In the genomic region with DNA sequence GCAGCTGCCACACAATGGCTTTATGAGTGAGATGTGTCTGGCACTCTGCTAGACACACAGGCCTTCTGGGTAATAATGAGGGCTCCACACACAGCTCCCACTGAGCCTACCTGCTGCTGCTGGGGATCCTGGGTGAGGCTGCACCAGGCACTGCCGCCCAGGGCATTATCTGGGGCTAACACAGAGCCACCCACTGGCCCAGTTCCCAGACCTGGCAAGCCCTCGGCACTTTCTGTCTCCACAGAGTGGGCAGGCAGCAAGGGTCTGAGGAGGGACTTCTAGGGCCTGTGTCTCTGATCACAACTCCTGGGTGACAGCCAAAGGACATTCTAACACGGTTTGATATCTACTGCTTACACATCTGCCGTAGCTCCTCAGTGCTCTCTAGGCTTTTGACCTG, we compare ENCODE assay signal across 9 mouse cellular contexts. TPM values are rescaled to one million over a fixed set of nuclear protein-coding genes. Genes with fewer than 3 reads are reported as not detected.
DNase-seq lines count a peak whose midpoint lies in the region; ATAC-seq and TF ChIP-seq lines count a peak whose summit lies in the region.
"Had no signal": no experiment of that assay in that cellular context is flagged by ENCODE, and none has a peak within 500 bp of the region (broad histone marks: within the 10 kb centered on the region; RNA-seq: fewer than 3 reads in every experiment).

No protein-coding gene starts in this region.

- H3K4me2 ChIP-seq in liver, postnatal 0 days (ENCODE audit: low read depth, low read length) = peak overlapping the region; percentile 33
- no peak overlapping the region for H3K4me2 ChIP-seq in liver, embryonic 11.5 days
- no peak overlapping the region for H3K4me2 ChIP-seq in hindbrain, postnatal 0 days (ENCODE audit: low read depth, low read length)
- H3K4me2 ChIP-seq in kidney, embryonic 16.5 days (replicated peaks; ENCODE audit: low read depth, low read length) = no peak overlapping the region

- H3K4me1 ChIP-seq in liver, postnatal 0 days (ENCODE audit: insufficient read depth) = peaks cover 39% of the 10 kb centered on the region
- peaks cover 4% of the 10 kb centered on the region; the same call in 1 of the 2 replicates for H3K4me1 ChIP-seq in liver, embryonic 11.5 days (replicated peaks; ENCODE audit: control insufficient read depth, insufficient read depth, low read length)
- H3K4me1 ChIP-seq in hindbrain, postnatal 0 days (ENCODE audit: insufficient read depth, low read length) = peaks cover 38% of the 10 kb centered on the region
- no peaks in the 10 kb centered on the region for H3K4me1 ChIP-seq in kidney, embryonic 16.5 days (ENCODE audit: insufficient read depth, low read length)
- peaks cover 35% of the 10 kb centered on the region for H3K4me1 ChIP-seq in limb, embryonic 10.5 days

- no peak overlapping the region for H3K9ac ChIP-seq in liver, postnatal 0 days (replicated peaks)
- H3K9ac ChIP-seq in liver, embryonic 11.5 days (ENCODE audit: low read depth, low read length) = no peak overlapping the region
- H3K9ac ChIP-seq in hindbrain, postnatal 0 days (replicated peaks; ENCODE audit: low read length) = no peak overlapping the region
- no peak overlapping the region for H3K9ac ChIP-seq in kidney, embryonic 16.5 days (replicated peaks; ENCODE audit: low read length)

- no peaks in the 10 kb centered on the region for H3K27me3 ChIP-seq in liver, postnatal 0 days (ENCODE audit: insufficient read depth, low read length)
- H3K27me3 ChIP-seq in liver, embryonic 11.5 days (replicated peaks; ENCODE audit: control insufficient read depth, insufficient read depth, low read length) = peaks cover 5% of the 10 kb centered on the region; the same call in 1 of the 2 replicates
- no peaks in the 10 kb centered on the region for H3K27me3 ChIP-seq in hindbrain, postnatal 0 days (ENCODE audit: insufficient read depth, low read length)
- H3K27me3 ChIP-seq in kidney, embryonic 16.5 days (ENCODE audit: insufficient read depth, low read length) = no peaks in the 10 kb centered on the region
- H3K27me3 ChIP-seq in limb, embryonic 10.5 days (ENCODE audit: low read depth, poor library complexity, severe bottlenecking) = peaks cover 62% of the 10 kb centered on the region

- WGBS in liver, postnatal 0 days (ENCODE audit: insufficient replicate concordance) = 48% methylated on average over 4 of the region's 4 CpGs
- 68% methylated on average over 4 of the region's 4 CpGs for WGBS in liver, embryonic 11.5 days
- 17% methylated on average over 4 of the region's 4 CpGs for WGBS in hindbrain, postnatal 0 days
- 69% methylated on average over 4 of the region's 4 CpGs for WGBS in kidney, embryonic 16.5 days
- 73% methylated on average over 4 of the region's 4 CpGs for WGBS in limb, embryonic 10.5 days

- peak; percentile 83 for ATAC-seq in liver, postnatal 0 days
- no peak for ATAC-seq in liver, embryonic 11.5 days (replicated peaks; ENCODE audit: low FRiP score)
- peak; percentile 77 for ATAC-seq in erythroblast, adult 5-6 weeks (replicated peaks; ENCODE audit: low FRiP score, poor library complexity, severe bottlenecking)
- peak; percentile 18; the same call in 1 of the 2 replicates for ATAC-seq in hindbrain, postnatal 0 days
- ATAC-seq in kidney, embryonic 16.5 days (ENCODE audit: low FRiP score, low TSS enrichment) = no peak

- H3K9me3 ChIP-seq in liver, postnatal 0 days (ENCODE audit: low read length) = no peaks in the 10 kb centered on the region
- H3K9me3 ChIP-seq in liver, embryonic 11.5 days (ENCODE audit: control insufficient read depth, low read length) = no peaks in the 10 kb centered on the region
- no peaks in the 10 kb centered on the region for H3K9me3 ChIP-seq in hindbrain, postnatal 0 days (ENCODE audit: low read length)
- no peaks in the 10 kb centered on the region for H3K9me3 ChIP-seq in kidney, embryonic 16.5 days (ENCODE audit: low read length)
- H3K9me3 ChIP-seq in limb, embryonic 10.5 days (replicated peaks) = no peaks in the 10 kb centered on the region

- no peak overlapping the region for H3K4me3 ChIP-seq in liver, postnatal 0 days (ENCODE audit: low read depth, low read length)
- H3K4me3 ChIP-seq in liver, embryonic 11.5 days (ENCODE audit: low read depth, low read length) = no peak overlapping the region
- no peak overlapping the region for H3K4me3 ChIP-seq in hindbrain, postnatal 0 days (ENCODE audit: low read length)
- H3K4me3 ChIP-seq in kidney, embryonic 16.5 days (ENCODE audit: low read length) = no peak overlapping the region
- no peak overlapping the region for H3K4me3 ChIP-seq in limb, embryonic 10.5 days

- DNase-seq in liver, postnatal 0 days = peak; percentile 76
- DNase-seq in liver, embryonic 11.5 days (ENCODE audit: low spot score) = no peak
- peak; percentile 81 for DNase-seq in hindbrain, postnatal 0 days (ENCODE audit: low spot score)
- peak; percentile 48 for DNase-seq in right cerebral cortex, postnatal 25 days
- DNase-seq in adipocyte (ENCODE audit: low spot score) = no peak
- no peak for DNase-seq in limb, embryonic 10.5 days (ENCODE audit: low spot score)
- DNase-seq: gastrocnemius, postnatal 10 days had no signal

- peaks cover 23% of the 10 kb centered on the region; the same call in 1 of the 2 replicates for H3K36me3 ChIP-seq in liver, postnatal 0 days (replicated peaks; ENCODE audit: insufficient read depth, low read length)
- no peaks in the 10 kb centered on the region for H3K36me3 ChIP-seq in liver, embryonic 11.5 days (ENCODE audit: control insufficient read depth, insufficient read depth, low read length)
- H3K36me3 ChIP-seq in hindbrain, postnatal 0 days (ENCODE audit: insufficient read depth, low read length) = peaks cover 24% of the 10 kb centered on the region
- H3K36me3 ChIP-seq in kidney, embryonic 16.5 days (ENCODE audit: insufficient read depth, low read length) = no peaks in the 10 kb centered on the region
- H3K36me3 ChIP-seq in limb, embryonic 10.5 days = no peaks in the 10 kb centered on the region

- TF ChIP-seq EP300 in liver, postnatal 0 days (IDR thresholded peaks at IDR 0.05; ENCODE audit: low read depth) = peak; percentile 85; the same call in 1 of the 2 replicates

- peak overlapping the region; percentile 74 for H3K27ac ChIP-seq in liver, postnatal 0 days (ENCODE audit: low read depth)
- H3K27ac ChIP-seq in liver, embryonic 11.5 days (ENCODE audit: low read depth, low read length) = no peak overlapping the region
- peak overlapping the region; percentile 5 for H3K27ac ChIP-seq in hindbrain, postnatal 0 days
- no peak overlapping the region for H3K27ac ChIP-seq in kidney, embryonic 16.5 days (ENCODE audit: low read length)
- no peak overlapping the region for H3K27ac ChIP-seq in limb, embryonic 10.5 days

- no peak for TF ChIP-seq CTCF in liver, postnatal 0 days (IDR thresholded peaks at IDR 0.05; ENCODE audit: low read depth)
- no peak for TF ChIP-seq CTCF in hindbrain, postnatal 0 days (IDR thresholded peaks at IDR 0.05; ENCODE audit: low read depth)

RNA-seq across cellular contexts. Expression of a gene that starts 6.3 kb away (rescaled TPM):
- polyA plus RNA-seq in liver, postnatal 0 days (2015; fragmentation: Nextera tagmentation; extraction: Ambion mirVana) = 15.3 and 16.7 TPM in 2 replicates
- 20.8 and 21.1 TPM in 2 replicates for polyA plus RNA-seq in liver, embryonic 11.5 days (2014; fragmentation: Nextera tagmentation; extraction: Ambion mirVana)
- total RNA-seq in erythroblast, adult 5-6 weeks (2015; ENCODE audit: low replicate concordance) = 20.2 and 26.5 TPM in 2 replicates
- 44.8 and 52.8 TPM in 2 replicates for total RNA-seq in erythroblast, adult 5-6 weeks (2017; ENCODE audit: low replicate concordance)
- total RNA-seq in hindbrain, postnatal 0 days (2014; rRNA removed) = 84.2 and 99.0 TPM in 2 replicates
- polyA plus RNA-seq in hindbrain, postnatal 0 days (2015; fragmentation: Nextera tagmentation; extraction: Ambion mirVana) = 62.2 and 65.8 TPM in 2 replicates
- polyA plus RNA-seq in kidney, embryonic 16.5 days (2015; fragmentation: Nextera tagmentation; extraction: Ambion mirVana) = 8.6 and 8.7 TPM in 2 replicates
- 2.2 and 4.3 TPM in 2 replicates for polyA plus RNA-seq in limb, embryonic 10.5 days (2016; fragmentation: Nextera tagmentation; extraction: Ambion mirVana)

RNA-seq across cellular contexts. Expression of a gene that starts 17.6 kb away (rescaled TPM):
- polyA plus RNA-seq in liver, postnatal 0 days (2015; fragmentation: Nextera tagmentation; extraction: Ambion mirVana) = 3.0 TPM in 2 replicates
- polyA plus RNA-seq in liver, embryonic 11.5 days (2014; fragmentation: Nextera tagmentation; extraction: Ambion mirVana) = 2.1 and 2.9 TPM in 2 replicates
- 6.1 and 16.5 TPM in 2 replicates for total RNA-seq in erythroblast, adult 5-6 weeks (2015; ENCODE audit: low replicate concordance)
- total RNA-seq in erythroblast, adult 5-6 weeks (2017; ENCODE audit: low replicate concordance) = 11.2 and 12.9 TPM in 2 replicates
- total RNA-seq in hindbrain, postnatal 0 days (2014; rRNA removed) = 0.42 and 0.50 TPM in 2 replicates
- 0.52 and 0.60 TPM in 2 replicates for polyA plus RNA-seq in hindbrain, postnatal 0 days (2015; fragmentation: Nextera tagmentation; extraction: Ambion mirVana)
- polyA plus RNA-seq in kidney, embryonic 16.5 days (2015; fragmentation: Nextera tagmentation; extraction: Ambion mirVana) = 3.3 and 4.2 TPM in 2 replicates
- 0.67 and 1.2 TPM in 2 replicates for polyA plus RNA-seq in limb, embryonic 10.5 days (2016; fragmentation: Nextera tagmentation; extraction: Ambion mirVana)

RNA-seq across cellular contexts. Expression of a gene that starts 30.2 kb away (rescaled TPM):
- 1.3 and 2.8 TPM in 2 replicates for polyA plus RNA-seq in liver, postnatal 0 days (2015; fragmentation: Nextera tagmentation; extraction: Ambion mirVana)
- 1.3 and 2.0 TPM in 2 replicates for polyA plus RNA-seq in liver, embryonic 11.5 days (2014; fragmentation: Nextera tagmentation; extraction: Ambion mirVana)
- 8.5 TPM in 1 of 2 replicates, not detected in the other for total RNA-seq in erythroblast, adult 5-6 weeks (2015; ENCODE audit: low replicate concordance)
- not detected in 2 replicates for total RNA-seq in erythroblast, adult 5-6 weeks (2017; ENCODE audit: low replicate concordance)
- total RNA-seq in hindbrain, postnatal 0 days (2014; rRNA removed) = not detected in 2 replicates
- polyA plus RNA-seq in hindbrain, postnatal 0 days (2015; fragmentation: Nextera tagmentation; extraction: Ambion mirVana) = 1.7 and 3.4 TPM in 2 replicates
- polyA plus RNA-seq in kidney, embryonic 16.5 days (2015; fragmentation: Nextera tagmentation; extraction: Ambion mirVana) = 1.3 and 7.7 TPM in 2 replicates
- polyA plus RNA-seq in limb, embryonic 10.5 days (2016; fragmentation: Nextera tagmentation; extraction: Ambion mirVana) = 0.53 and 0.76 TPM in 2 replicates

RNA-seq across cellular contexts. Expression of a gene that starts 43.1 kb away (rescaled TPM):
- polyA plus RNA-seq in liver, postnatal 0 days (2015; fragmentation: Nextera tagmentation; extraction: Ambion mirVana) = 4.3 and 4.6 TPM in 2 replicates
- 10.1 and 11.0 TPM in 2 replicates for polyA plus RNA-seq in liver, embryonic 11.5 days (2014; fragmentation: Nextera tagmentation; extraction: Ambion mirVana)
- 1.2 and 1.9 TPM in 2 replicates for total RNA-seq in erythroblast, adult 5-6 weeks (2015; ENCODE audit: low replicate concordance)
- 0.43 and 1.4 TPM in 2 replicates for total RNA-seq in erythroblast, adult 5-6 weeks (2017; ENCODE audit: low replicate concordance)
- total RNA-seq in hindbrain, postnatal 0 days (2014; rRNA removed) = 14.8 and 15.3 TPM in 2 replicates
- polyA plus RNA-seq in hindbrain, postnatal 0 days (2015; fragmentation: Nextera tagmentation; extraction: Ambion mirVana) = 7.3 and 7.4 TPM in 2 replicates
- polyA plus RNA-seq in kidney, embryonic 16.5 days (2015; fragmentation: Nextera tagmentation; extraction: Ambion mirVana) = 6.6 and 7.5 TPM in 2 replicates
- 3.7 and 4.6 TPM in 2 replicates for polyA plus RNA-seq in limb, embryonic 10.5 days (2016; fragmentation: Nextera tagmentation; extraction: Ambion mirVana)

RNA-seq across cellular contexts. Expression of a gene that starts 47.7 kb away (rescaled TPM):
- 0.25 and 0.36 TPM in 2 replicates for polyA plus RNA-seq in liver, postnatal 0 days (2015; fragmentation: Nextera tagmentation; extraction: Ambion mirVana)
- 0.41 and 0.45 TPM in 2 replicates for polyA plus RNA-seq in liver, embryonic 11.5 days (2014; fragmentation: Nextera tagmentation; extraction: Ambion mirVana)
- not detected in 2 replicates for total RNA-seq in erythroblast, adult 5-6 weeks (2015; ENCODE audit: low replicate concordance)
- total RNA-seq in erythroblast, adult 5-6 weeks (2017; ENCODE audit: low replicate concordance) = 0.17 and 2.4 TPM in 2 replicates
- total RNA-seq in hindbrain, postnatal 0 days (2014; rRNA removed) = 81.4 and 89.1 TPM in 2 replicates
- 16.8 and 16.9 TPM in 2 replicates for polyA plus RNA-seq in hindbrain, postnatal 0 days (2015; fragmentation: Nextera tagmentation; extraction: Ambion mirVana)
- 0.55 and 0.94 TPM in 2 replicates for polyA plus RNA-seq in kidney, embryonic 16.5 days (2015; fragmentation: Nextera tagmentation; extraction: Ambion mirVana)
- polyA plus RNA-seq in limb, embryonic 10.5 days (2016; fragmentation: Nextera tagmentation; extraction: Ambion mirVana) = 0.40 and 0.51 TPM in 2 replicates

Comparison
In these comparisons a context has a peak if more than half of its experiments do, and no peak if none do; other contexts are left out.
1. ATAC-seq: peak in liver, postnatal 0 days (single experiment), erythroblast, adult 5-6 weeks (single experiment) and hindbrain, postnatal 0 days (single experiment); none in liver, embryonic 11.5 days (single experiment) and kidney, embryonic 16.5 days (single experiment).
2. DNase-seq: peak in liver, postnatal 0 days (single experiment), hindbrain, postnatal 0 days (single experiment) and right cerebral cortex, postnatal 25 days (single experiment); none in liver, embryonic 11.5 days (single experiment), adipocyte (single experiment) and limb, embryonic 10.5 days (single experiment).
3. H3K27ac ChIP-seq: peak in liver, postnatal 0 days (single experiment) and hindbrain, postnatal 0 days (single experiment); none in liver, embryonic 11.5 days (single experiment), kidney, embryonic 16.5 days (single experiment) and limb, embryonic 10.5 days (single experiment).